Mouse (Mus musculus): ENCODE results near the gene Gm21887. TPM values are rescaled to one million over a fixed set of nuclear protein-coding genes. Genes with fewer than 3 reads are reported as not detected.
"Not testable (repeated sequence)": the region's sequence is repeated elsewhere in the genome, so short reads cannot be mapped to it uniquely, and the experiment has no call there.

Gene Gm21887
- total RNA-seq, 2 experiments from 2014 or later: 208 to 264 TPM

DNA sequence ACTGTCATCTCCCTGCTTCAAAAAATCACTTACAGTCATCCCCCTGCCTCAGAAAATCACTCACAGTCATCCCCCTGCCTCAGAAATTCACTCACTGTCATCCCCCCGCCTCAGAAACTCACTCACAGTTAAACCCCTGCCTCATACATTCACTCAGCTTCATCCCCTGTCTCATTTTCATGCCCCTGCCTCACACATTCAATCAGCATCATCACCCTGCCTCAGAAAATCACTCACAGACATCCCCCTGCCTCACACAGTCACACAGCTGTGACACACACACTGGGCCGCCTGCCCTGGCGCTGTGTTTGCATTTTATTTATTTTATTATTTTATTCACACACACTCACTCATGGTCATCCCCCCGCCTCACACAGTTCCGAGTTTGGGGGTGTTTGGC lies 4.7 kb upstream of the Gm21887 start:
- not testable (repeated sequence) for H3K27ac ChIP-seq; H3K4me3 ChIP-seq; DNase-seq (ENCODE audit: low spot score in 2 of 2)

GRCm38 (mm10) chrX:170005194-170005593 lies 4.3 kb upstream of the Gm21887 start:
- H3K4me3 ChIP-seq; DNase-seq (ENCODE audit: low spot score in 2 of 2); H3K27ac ChIP-seq: not testable (repeated sequence)

GRCm38 (mm10) chrX:170005695-170006297 lies 3.7 kb upstream of the Gm21887 start:
- DNase-seq (ENCODE audit: low spot score in 2 of 2); H3K4me3 ChIP-seq; H3K27ac ChIP-seq: not testable (repeated sequence)

DNA sequence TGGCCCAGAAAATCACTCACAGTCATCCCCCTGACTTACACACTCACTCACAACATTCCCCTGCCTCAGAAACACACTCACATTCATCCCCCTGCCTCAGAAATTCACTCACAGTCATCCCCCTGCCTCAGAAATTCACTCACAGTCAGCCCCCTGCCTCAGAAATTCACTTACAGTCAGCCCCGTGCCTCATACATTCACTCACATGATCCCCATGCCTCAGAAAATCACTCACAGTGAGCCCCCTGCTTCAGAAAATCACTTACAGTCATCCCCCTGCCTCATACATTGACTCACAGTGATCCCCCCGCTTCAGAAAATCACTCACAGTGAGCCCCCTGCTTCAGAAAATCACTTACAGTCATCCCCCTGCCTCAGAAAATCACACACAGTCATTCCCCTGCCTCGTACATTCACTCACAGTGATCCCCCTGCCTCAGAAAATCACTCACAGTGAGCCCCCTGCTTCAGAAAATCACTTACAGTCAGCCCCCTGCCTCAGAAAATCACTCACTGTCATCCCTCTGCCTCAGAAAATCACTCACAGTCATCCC lies 2.7 kb upstream of the Gm21887 start:
- DNase-seq (ENCODE audit: low spot score in 2 of 2); H3K4me3 ChIP-seq; H3K27ac ChIP-seq: not testable (repeated sequence)

DNA sequence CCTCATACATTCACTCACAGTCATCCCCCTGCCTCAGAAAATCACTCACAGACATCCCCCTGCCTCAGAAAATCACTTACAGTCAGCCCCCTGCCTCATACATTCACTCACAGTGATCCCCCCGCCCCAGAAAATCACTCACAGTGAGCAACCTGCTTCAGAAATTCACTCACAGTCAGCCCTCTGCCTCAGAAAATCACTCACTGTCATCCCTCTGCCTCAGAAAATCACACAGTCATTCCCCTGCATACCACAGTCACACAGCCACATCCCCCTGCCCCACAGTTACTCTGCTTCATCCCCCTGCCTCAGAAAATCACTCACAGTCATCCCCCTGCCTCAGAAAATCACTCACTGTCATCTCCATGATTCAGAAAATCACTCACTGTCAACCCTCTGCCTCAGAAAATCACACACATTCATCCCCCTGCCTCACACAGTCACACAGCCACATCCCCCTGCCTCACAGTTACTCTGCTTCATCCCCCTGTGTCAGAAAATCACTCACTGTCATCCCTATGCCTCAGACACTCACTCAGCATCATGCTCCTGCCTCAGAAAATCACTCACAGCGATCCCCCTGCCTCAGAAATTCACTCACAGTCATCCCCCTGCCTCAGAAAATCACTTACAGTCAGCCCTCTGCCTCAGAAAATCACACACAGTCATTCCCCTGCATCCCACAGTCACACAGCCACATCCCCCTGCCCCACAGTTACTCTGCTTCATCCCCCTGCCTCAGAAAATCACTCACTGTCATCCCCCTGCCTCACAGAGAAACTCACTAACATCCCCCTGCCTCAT lies 1.9 kb upstream of the Gm21887 start:
- DNase-seq (ENCODE audit: low spot score in 2 of 2); H3K27ac ChIP-seq; H3K4me3 ChIP-seq: not testable (repeated sequence)

DNA sequence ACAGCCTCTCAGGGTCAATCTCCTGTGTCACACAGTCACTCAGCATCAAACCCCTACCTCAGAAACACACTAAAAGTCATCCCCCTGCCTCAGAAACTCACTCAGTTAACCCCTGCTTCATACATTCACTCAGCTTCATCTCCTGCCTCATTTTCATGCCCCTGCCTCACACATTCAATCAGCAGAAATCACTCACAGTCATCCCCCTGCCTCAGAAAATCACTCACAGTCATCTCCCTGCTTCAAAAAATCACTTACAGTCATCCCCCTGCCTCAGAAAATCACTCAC lies 1.3 kb upstream of the Gm21887 start:
- H3K27ac ChIP-seq; DNase-seq (ENCODE audit: low spot score in 2 of 2); H3K4me3 ChIP-seq: not testable (repeated sequence)

DNA sequence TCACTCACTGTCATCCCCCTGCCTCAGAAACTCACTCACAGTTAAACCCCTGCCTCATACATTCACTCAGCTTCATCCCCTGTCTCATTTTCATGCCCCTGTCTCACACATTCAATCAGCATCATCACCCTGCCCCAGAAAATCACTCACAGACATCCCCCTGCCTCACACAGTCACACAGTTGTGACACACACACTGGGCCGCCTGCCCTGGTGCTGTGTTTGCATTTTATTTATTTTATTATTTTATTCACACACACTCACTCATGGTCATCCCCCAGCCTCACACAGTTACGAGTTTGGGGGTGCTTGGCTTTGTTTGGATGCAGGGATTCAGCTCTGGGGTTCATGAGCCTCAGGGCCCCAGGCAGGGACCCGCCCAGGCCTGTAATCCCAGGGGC lies 875 bp upstream of the Gm21887 start:
- peak overlapping the region; percentile 8; the same call in 1 of the 2 replicates for H3K27ac ChIP-seq

DNA sequence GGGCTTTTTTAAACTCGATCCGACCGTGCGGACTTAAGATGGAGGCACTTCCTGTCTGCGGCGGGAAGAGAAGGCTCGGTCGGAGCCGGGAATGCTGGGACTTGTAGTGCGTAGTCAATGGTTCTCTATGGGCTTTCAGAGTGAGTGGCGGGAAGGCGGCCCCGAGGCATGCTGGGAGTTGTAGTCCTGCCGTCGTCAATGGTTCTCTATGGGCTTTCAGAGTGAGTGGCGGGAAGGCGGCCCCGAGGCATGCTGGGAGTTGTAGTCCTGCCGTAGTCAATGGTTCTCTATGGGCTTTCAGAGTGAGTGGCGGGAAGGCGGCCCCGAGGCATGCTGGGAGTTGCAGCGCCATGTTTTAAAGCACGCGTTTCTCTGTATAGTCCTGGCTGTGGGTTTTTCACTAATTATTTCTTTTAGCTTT lies 352 bp downstream of the Gm21887 start:
- peak overlapping the region; percentile 59 for H3K4me3 ChIP-seq
- peak overlapping the region; percentile 79; the same call in 1 of the 2 replicates for H3K27ac ChIP-seq
- peak; percentile 100 for DNase-seq (ENCODE audit: low spot score in 2 of 2)

More for the DNA sequence above, 875 bp upstream of the Gm21887 start:
- peak overlapping the region; percentile 19 for H3K4me3 ChIP-seq
- not testable (repeated sequence) for DNase-seq (ENCODE audit: low spot score in 2 of 2)

DNA sequence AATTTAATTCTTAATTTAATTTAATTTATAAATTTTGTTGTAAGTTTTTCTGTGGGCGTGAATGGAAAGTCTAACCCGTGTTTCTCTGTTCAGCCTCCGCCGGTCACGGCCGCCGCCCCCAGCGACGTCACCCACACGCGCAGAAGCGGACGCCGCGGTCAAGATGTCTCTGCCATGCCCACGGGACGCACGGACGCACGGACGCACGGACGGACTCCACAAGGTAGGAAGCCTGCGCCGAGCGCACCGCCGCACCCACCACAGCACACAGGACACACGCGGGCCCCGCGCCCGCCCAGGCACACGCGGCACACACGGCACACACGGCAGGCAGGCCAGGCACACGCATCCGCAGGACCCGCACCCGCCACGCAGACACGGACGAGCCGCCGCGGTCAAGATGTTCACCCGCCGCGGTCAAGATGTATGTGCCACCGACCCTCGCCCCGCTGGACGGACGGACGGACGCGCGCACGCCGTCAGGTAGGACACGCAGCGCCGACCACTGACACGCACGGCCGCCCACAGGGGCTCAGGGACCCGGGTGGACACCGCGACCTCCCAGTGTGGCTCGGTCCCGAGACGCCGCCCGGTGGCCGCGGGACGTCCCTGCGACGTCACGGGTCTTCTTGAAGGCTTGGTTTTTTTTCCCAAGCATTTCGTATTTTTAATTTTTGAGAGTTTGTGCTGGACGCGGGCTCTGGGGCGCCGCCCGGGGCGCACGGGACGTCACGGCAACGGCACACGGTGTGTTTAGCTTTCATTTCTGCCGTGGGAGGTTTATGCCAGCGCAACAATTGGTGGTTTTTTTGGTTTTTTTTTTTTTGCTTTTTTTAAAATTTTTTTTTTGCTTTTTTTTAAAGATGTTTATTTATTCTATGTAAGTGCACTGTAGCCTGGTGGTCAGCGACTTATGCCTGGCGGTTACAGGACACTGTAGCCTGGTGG lies 1.4 kb downstream of the Gm21887 start:
- not testable (repeated sequence) for H3K4me3 ChIP-seq

DNA sequence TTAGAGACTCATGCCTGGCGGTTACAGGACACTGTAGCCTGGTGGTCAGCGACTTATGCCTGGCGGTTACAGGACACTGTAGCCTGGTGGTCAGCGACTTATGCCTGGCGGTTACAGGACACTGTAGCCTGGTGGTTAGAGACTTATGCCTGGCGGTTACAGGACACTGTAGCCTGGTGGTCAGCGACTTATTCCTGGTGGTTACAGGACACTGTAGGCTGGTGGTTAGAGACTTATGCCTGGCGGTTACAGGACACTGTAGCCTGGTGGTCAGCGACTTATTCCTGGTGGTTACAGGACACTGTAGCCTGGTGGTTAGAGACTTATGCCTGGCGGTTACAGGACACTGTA lies 2.0 kb downstream of the Gm21887 start:
- not testable (repeated sequence) for DNase-seq (ENCODE audit: low spot score in 2 of 2); H3K4me3 ChIP-seq

More for the DNA sequence above, 1.4 kb downstream of the Gm21887 start:
- DNase-seq (ENCODE audit: low spot score in 2 of 2): peak in 1 of 2 experiments; percentile 63
- H3K27ac ChIP-seq: not testable (repeated sequence)

DNA sequence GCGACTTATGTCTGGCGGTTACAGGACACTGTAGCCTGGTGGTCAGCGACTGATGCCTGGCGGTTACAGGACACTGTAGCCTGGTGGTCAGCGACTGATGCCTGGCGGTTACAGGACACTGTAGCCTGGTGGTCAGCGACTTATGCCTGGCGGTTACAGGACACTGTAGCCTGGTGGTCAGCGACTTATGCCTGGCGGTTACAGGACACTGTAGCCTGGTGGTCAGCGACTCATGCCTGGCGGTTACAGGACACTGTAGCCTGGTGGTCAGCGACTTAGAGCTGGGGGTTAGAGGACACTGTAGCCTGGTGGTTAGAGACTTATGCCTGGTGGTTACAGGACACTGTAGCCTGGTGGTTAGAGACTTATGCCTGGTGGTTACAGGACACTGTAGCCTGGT lies 4.0 kb downstream of the Gm21887 start:
- not testable (repeated sequence) for H3K27ac ChIP-seq; DNase-seq (ENCODE audit: low spot score in 2 of 2)

More for the DNA sequence above, 2.0 kb downstream of the Gm21887 start:
- not testable (repeated sequence) for H3K27ac ChIP-seq

DNA sequence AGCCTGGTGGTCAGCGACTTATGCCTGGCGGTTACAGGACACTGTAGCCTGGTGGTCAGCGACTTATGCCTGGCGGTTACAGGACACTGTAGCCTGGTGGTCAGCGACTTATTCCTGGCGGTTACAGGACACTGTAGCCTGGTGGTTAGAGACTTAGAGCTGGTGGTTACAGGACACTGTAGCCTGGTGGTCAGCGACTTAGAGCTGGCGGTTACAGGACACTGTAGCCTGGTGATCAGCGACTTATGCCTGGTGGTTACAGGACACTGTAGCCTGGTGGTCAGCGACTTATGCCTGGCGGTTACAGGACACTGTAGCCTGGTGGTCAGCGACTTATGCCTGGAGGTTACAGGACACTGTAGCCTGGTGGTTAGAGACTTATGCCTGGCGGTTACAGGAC lies 4.6 kb downstream of the Gm21887 start:
- H3K27ac ChIP-seq; H3K4me3 ChIP-seq; DNase-seq (ENCODE audit: low spot score in 2 of 2): not testable (repeated sequence)

More for the DNA sequence above, 4.0 kb downstream of the Gm21887 start:
- H3K4me3 ChIP-seq: not testable (repeated sequence)

- DNase-seq (ENCODE audit: low spot score in 2 of 2); H3K4me3 ChIP-seq; H3K27ac ChIP-seq: not testable (repeated sequence)
Observed at GRCm38 (mm10) chrX:170015883-170016282, 6.4 kb downstream of the Gm21887 start.

- H3K4me3 ChIP-seq, H3K27ac ChIP-seq: not testable (repeated sequence)
- DNase-seq (ENCODE audit: low spot score in 2 of 2): peak in 1 of 2 experiments; percentile 88
Observed at GRCm38 (mm10) chrX:170017333-170018245, 8.1 kb downstream of the Gm21887 start.

- not testable (repeated sequence) for H3K27ac ChIP-seq, H3K4me3 ChIP-seq
- peak in 1 of 2 experiments; percentile 65 for DNase-seq (ENCODE audit: low spot score in 2 of 2)
Observed at GRCm38 (mm10) chrX:170018571-170019218, 9.2 kb downstream of the Gm21887 start.

DNA sequence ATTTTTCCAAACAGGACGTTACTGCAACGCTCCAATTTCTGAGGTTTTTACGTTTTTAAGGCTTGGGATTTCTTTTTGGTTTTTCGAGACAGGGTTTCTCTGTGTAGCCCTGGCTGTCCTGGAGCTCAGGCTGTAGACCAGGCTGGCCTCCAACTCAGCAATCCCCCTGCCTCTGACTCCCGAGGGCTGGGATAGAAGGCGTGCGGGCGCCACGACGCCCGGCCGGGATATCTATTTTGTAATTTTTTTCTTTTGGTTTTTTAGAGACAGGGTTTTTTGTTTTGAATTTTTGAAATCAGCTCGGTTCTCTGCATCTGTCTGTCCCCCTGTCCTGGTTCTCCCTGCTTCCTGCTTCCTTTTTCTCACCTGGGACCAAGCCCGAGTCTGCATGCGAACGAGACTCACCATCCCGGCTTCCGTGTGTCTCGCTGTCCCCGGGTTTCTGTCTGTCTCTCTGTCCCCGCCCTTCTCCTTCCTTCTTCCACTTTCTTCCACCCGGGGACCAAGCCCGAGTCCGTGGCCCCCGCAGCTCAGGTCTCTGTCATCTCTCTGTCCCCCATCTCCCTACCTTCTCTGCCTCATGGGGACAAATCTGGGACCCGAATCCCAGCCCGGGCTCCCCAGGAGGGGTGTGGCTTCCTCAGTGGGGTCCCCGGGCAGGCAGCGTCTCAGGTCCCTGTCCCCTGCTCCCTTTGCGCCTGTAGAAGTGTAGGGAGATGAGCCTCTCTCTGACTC lies 9.9 kb downstream of the Gm21887 start:
- DNase-seq (ENCODE audit: low spot score in 2 of 2); H3K27ac ChIP-seq; H3K4me3 ChIP-seq: not testable (repeated sequence)
